Mouse (Mus musculus): ENCODE measurements around the gene Actl6b. TPM values are rescaled to one million over a fixed set of nuclear protein-coding genes. Genes with fewer than 3 reads are reported as not detected.

Gene Actl6b
- polyA plus RNA-seq, 1 experiment from 2014 or later, result 0.05 TPM

DNA sequence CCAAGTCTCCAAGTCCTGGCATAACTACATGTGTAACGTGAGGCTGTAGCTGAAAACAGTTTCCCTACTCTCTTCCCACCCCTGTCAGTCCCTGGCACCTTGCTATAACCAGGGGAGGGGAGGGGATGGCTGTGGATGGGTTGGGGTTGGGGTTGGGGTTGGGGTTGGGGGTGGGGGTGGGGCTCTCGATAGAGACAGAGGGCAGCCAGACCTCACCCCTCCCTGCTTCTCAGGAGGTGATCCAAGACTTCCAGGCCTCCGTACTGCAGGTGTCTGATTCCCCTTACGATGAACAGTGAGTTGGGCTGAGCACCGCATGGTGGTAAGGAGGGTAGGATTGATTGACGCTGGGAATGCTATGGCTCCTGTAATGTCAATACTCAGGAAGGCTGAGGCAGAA is 12.4 kb downstream of the Actl6b start:
- Histone ChIP-seq H3K36me3 (ENCODE audit: control insufficient read depth, insufficient read depth) (no peaks in the 10 kb centered on the region), H3K4me2 (ENCODE audit: low read depth, low read length) (no peak overlapping the region), H3K4me3 (ENCODE audit: low read depth, low read length) (no peak overlapping the region), H3K9ac (ENCODE audit: low read depth, low read length) (no peak overlapping the region), H3K27ac (ENCODE audit: low read length) (no peak overlapping the region), H3K9me3 (replicated peaks; ENCODE audit: control insufficient read depth, low read length) (no peaks in the 10 kb centered on the region), H3K4me1 (ENCODE audit: control insufficient read depth, low read depth, low read length) (peaks cover 21% of the 10 kb centered on the region), H3K27me3 (ENCODE audit: control insufficient read depth, insufficient read depth, low read depth, low read length) (no peaks in the 10 kb centered on the region; the same call in none of the 2 replicates)
- 70% methylated on average over 6 of the region's 6 CpGs for WGBS (ENCODE audit: insufficient replicate concordance)
- no peak for ATAC-seq (ENCODE audit: low read depth)

- ATAC-seq (ENCODE audit: low read depth), result no peak
- no peak overlapping the region for H3K9ac ChIP-seq (ENCODE audit: low read depth, low read length)
- H3K36me3 ChIP-seq (ENCODE audit: control insufficient read depth, insufficient read depth), result no peaks in the 10 kb centered on the region
- peaks cover 28% of the 10 kb centered on the region for H3K4me1 ChIP-seq (ENCODE audit: control insufficient read depth, low read depth, low read length)
- WGBS (ENCODE audit: insufficient replicate concordance), result 81% methylated on average over 5 of the region's 5 CpGs
- no peak overlapping the region for H3K4me2 ChIP-seq (ENCODE audit: low read depth, low read length)
- H3K27ac ChIP-seq (ENCODE audit: low read length), result no peak overlapping the region
- no peaks in the 10 kb centered on the region; the same call in none of the 2 replicates for H3K27me3 ChIP-seq (ENCODE audit: control insufficient read depth, insufficient read depth, low read depth, low read length)
- no peaks in the 10 kb centered on the region for H3K9me3 ChIP-seq (replicated peaks; ENCODE audit: control insufficient read depth, low read length)
- no peak overlapping the region for H3K4me3 ChIP-seq (ENCODE audit: low read depth, low read length)
Observed at GRCm38 (mm10) chr5:137566416-137566815, 13.1 kb downstream of the Actl6b start.

GRCm38 (mm10) chr5:137568223-137568798 is 15.0 kb downstream of the Actl6b start:
- ATAC-seq (ENCODE audit: low read depth), result no peak
- H3K9me3 ChIP-seq (replicated peaks; ENCODE audit: control insufficient read depth, low read length), result no peaks in the 10 kb centered on the region
- H3K27me3 ChIP-seq (ENCODE audit: control insufficient read depth, insufficient read depth, low read depth, low read length), result no peaks in the 10 kb centered on the region; the same call in 1 of the 2 replicates
- 76% methylated on average over 8 of the region's 8 CpGs for WGBS (ENCODE audit: insufficient replicate concordance)
- no peak overlapping the region for H3K4me2 ChIP-seq (ENCODE audit: low read depth, low read length)
- no peaks in the 10 kb centered on the region for H3K36me3 ChIP-seq (ENCODE audit: control insufficient read depth, insufficient read depth)
- no peak overlapping the region for H3K4me3 ChIP-seq (ENCODE audit: low read depth, low read length)
- no peak overlapping the region for H3K9ac ChIP-seq (ENCODE audit: low read depth, low read length)
- H3K4me1 ChIP-seq (ENCODE audit: control insufficient read depth, low read depth, low read length), result peaks cover 40% of the 10 kb centered on the region
- no peak overlapping the region for H3K27ac ChIP-seq (ENCODE audit: low read length)

GRCm38 (mm10) chr5:137569031-137569430 is 15.7 kb downstream of the Actl6b start:
- Histone ChIP-seq H3K9ac (ENCODE audit: low read depth, low read length) (peak overlapping the region; percentile 55; the same call in 1 of the 2 replicates), H3K4me3 (ENCODE audit: low read depth, low read length) (0 out of 2 replicates have a peak overlapping the region, but pooled peaks have one; percentile 69), H3K27me3 (ENCODE audit: control insufficient read depth, insufficient read depth, low read depth, low read length) (no peaks in the 10 kb centered on the region; the same call in 1 of the 2 replicates), H3K9me3 (replicated peaks; ENCODE audit: control insufficient read depth, low read length) (no peaks in the 10 kb centered on the region), H3K36me3 (ENCODE audit: control insufficient read depth, insufficient read depth) (no peaks in the 10 kb centered on the region), H3K4me1 (ENCODE audit: control insufficient read depth, low read depth, low read length) (peaks cover 40% of the 10 kb centered on the region), H3K4me2 (ENCODE audit: low read depth, low read length) (peak overlapping the region; percentile 96), H3K27ac (ENCODE audit: low read length) (peak overlapping the region; percentile 91; the same call in 1 of the 2 replicates)
- WGBS (ENCODE audit: insufficient replicate concordance), result 57% methylated on average over 12 of the region's 12 CpGs
- ATAC-seq (ENCODE audit: low read depth), result no peak

- 8% methylated on average over 9 of the region's 9 CpGs for WGBS (ENCODE audit: insufficient replicate concordance)
- peak within 1 kb of the TSS; percentile 69 for H3K4me3 ChIP-seq (ENCODE audit: low read depth, low read length)
- H3K4me1 ChIP-seq (ENCODE audit: control insufficient read depth, low read depth, low read length), result peaks cover 40% of the 10 kb centered on the region
Observed at GRCm38 (mm10) chr5:137569665-137570064, 16.3 kb downstream of the Actl6b start, which contains the start of gene Tfr2. Gene Tfr2 (plus strand): TSS chr5:137569840.

GRCm38 (mm10) chr5:137570181-137570580 is 16.9 kb downstream of the Actl6b start:
- Histone ChIP-seq H3K4me3 (ENCODE audit: low read depth, low read length) (peak overlapping the region; percentile 69), H3K4me2 (ENCODE audit: low read depth, low read length) (peak overlapping the region; percentile 96), H3K36me3 (ENCODE audit: control insufficient read depth, insufficient read depth) (peaks cover 6% of the 10 kb centered on the region), H3K27ac (ENCODE audit: low read length) (peak overlapping the region; percentile 91), H3K4me1 (ENCODE audit: control insufficient read depth, low read depth, low read length) (peaks cover 40% of the 10 kb centered on the region), H3K9me3 (replicated peaks; ENCODE audit: control insufficient read depth, low read length) (no peaks in the 10 kb centered on the region), H3K27me3 (ENCODE audit: control insufficient read depth, insufficient read depth, low read depth, low read length) (no peaks in the 10 kb centered on the region; the same call in 1 of the 2 replicates), H3K9ac (ENCODE audit: low read depth, low read length) (peak overlapping the region; percentile 79)
- no peak for ATAC-seq (ENCODE audit: low read depth)
- 2% methylated on average over 7 of the region's 7 CpGs for WGBS (ENCODE audit: insufficient replicate concordance)

More at GRCm38 (mm10) chr5:137569665-137570064, 16.3 kb downstream of the Actl6b start, which contains the start of gene Tfr2:
- Histone ChIP-seq H3K27me3 (ENCODE audit: control insufficient read depth, insufficient read depth, low read depth, low read length) (no peaks in the 10 kb centered on the region; the same call in 1 of the 2 replicates), H3K36me3 (ENCODE audit: control insufficient read depth, insufficient read depth) (peaks cover 5% of the 10 kb centered on the region), H3K4me2 (ENCODE audit: low read depth, low read length) (peak within 1 kb of the TSS; percentile 96), H3K9ac (ENCODE audit: low read depth, low read length) (peak within 1 kb of the TSS; percentile 79), H3K27ac (ENCODE audit: low read length) (peak within 1 kb of the TSS; percentile 91), H3K9me3 (replicated peaks; ENCODE audit: control insufficient read depth, low read length) (no peaks in the 10 kb centered on the region)
- ATAC-seq (ENCODE audit: low read depth), result peak; percentile 81

DNA sequence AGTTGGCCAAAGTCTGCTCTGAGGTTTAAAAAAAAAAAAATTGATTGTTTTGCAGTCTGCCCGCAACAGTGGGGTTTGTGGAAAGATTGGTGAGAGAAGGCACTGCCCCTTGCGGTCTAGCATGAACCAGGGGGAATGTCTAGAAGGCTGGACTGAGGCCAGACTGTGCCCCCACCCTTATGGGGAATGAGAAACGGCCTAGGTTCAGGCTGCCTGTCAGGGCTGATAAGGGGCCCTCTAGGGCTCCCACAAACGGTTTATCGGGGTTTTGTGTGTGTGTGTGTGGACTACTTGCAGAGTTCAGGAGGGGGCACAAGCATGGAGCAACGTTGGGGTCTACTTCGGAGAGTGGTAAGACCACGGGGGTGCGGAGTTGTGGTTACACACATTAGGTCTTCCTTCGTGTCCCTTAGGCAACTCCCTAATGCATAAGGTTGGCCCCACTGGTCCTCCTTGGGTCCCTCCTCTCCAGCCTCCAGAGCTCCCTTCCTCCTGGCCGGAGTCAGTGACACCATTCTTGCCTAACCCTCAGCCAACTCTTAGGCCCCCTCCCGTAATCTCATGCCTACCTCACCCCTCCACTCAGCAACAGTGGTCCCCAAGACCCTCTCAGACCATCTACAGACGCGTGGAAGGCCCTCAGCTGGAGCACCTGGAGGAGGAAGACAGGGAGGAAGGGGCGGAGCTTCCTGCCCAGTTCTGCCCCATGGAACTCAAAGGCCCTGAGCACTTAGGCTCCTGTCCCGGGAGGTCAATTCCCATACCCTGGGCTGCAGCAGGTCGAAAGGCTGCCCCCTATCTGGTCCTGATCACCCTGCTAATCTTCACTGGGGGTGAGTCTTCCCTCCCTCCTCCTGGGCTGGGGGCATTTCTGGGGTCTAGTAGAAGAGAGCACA is 17.6 kb downstream of the Actl6b start:
- peak overlapping the region; percentile 69 for H3K4me3 ChIP-seq (ENCODE audit: low read depth, low read length)
- peaks cover 40% of the 10 kb centered on the region for H3K4me1 ChIP-seq (ENCODE audit: control insufficient read depth, low read depth, low read length)
- peak overlapping the region; percentile 91 for H3K27ac ChIP-seq (ENCODE audit: low read length)

DNA sequence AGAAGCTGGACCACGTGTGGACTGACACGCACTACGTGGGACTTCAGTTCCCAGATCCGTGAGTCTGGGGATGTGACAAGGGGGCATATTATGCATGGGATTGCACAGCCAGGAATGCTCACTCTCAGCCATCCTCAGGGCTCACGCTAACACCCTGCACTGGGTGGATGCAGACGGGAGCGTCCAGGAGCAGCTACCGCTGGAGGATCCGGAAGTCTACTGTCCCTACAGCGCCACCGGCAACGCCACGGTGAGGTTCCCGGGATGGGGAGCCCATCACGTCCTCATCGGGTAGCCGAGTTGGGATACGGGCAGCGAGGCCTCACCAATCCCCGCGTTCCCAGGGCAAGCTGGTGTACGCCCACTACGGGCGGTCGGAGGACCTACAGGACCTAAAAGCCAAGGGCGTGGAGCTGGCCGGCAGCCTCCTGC is 21.2 kb downstream of the Actl6b start:
- Histone ChIP-seq H3K27ac (ENCODE audit: low read length) (no peak overlapping the region), H3K27me3 (ENCODE audit: control insufficient read depth, insufficient read depth, low read depth, low read length) (no peaks in the 10 kb centered on the region), H3K9me3 (replicated peaks; ENCODE audit: control insufficient read depth, low read length) (no peaks in the 10 kb centered on the region), H3K4me2 (ENCODE audit: low read depth, low read length) (peak overlapping the region; percentile 14; the same call in 1 of the 2 replicates), H3K9ac (ENCODE audit: low read depth, low read length) (no peak overlapping the region), H3K36me3 (ENCODE audit: control insufficient read depth, insufficient read depth) (peaks cover 28% of the 10 kb centered on the region), H3K4me3 (ENCODE audit: low read depth, low read length) (no peak overlapping the region), H3K4me1 (ENCODE audit: control insufficient read depth, low read depth, low read length) (peaks cover 26% of the 10 kb centered on the region)
- 54% methylated on average over 27 of the region's 27 CpGs for WGBS (ENCODE audit: insufficient replicate concordance)
- no peak for ATAC-seq (ENCODE audit: low read depth)

More for the DNA sequence above, 17.6 kb downstream of the Actl6b start:
- H3K9ac ChIP-seq (ENCODE audit: low read depth, low read length), result peak overlapping the region; percentile 79
- H3K4me2 ChIP-seq (ENCODE audit: low read depth, low read length), result peak overlapping the region; percentile 96
- no peaks in the 10 kb centered on the region for H3K9me3 ChIP-seq (replicated peaks; ENCODE audit: control insufficient read depth, low read length)
- H3K36me3 ChIP-seq (ENCODE audit: control insufficient read depth, insufficient read depth), result peaks cover 6% of the 10 kb centered on the region
- 9% methylated on average over 17 of the region's 17 CpGs for WGBS (ENCODE audit: insufficient replicate concordance)
- no peaks in the 10 kb centered on the region; the same call in 1 of the 2 replicates for H3K27me3 ChIP-seq (ENCODE audit: control insufficient read depth, insufficient read depth, low read depth, low read length)
- peak; percentile 93 for ATAC-seq (ENCODE audit: low read depth)

Data from liver, embryonic 16.5 days (tissue).